In genomic region chr14:121191739-121192138, GRCm38 (mm10) we compare ENCODE assay signal across 8 mouse cellular contexts.
A peak's percentile ranks its signal among the peaks of the same experiment; 100 is the strongest.
DNase-seq lines count a peak whose midpoint lies in the region; ATAC-seq lines count a peak whose summit lies in the region.

No protein-coding gene starts in this region.

- H3K36me3 ChIP-seq in forebrain, embryonic 14.5 days (ENCODE audit: control insufficient read depth, insufficient read depth, low read length), result no peaks in the 10 kb centered on the region
- no peaks in the 10 kb centered on the region for H3K36me3 ChIP-seq in hindbrain, embryonic 12.5 days

- H3K9me3 ChIP-seq in forebrain, embryonic 14.5 days (replicated peaks; ENCODE audit: control insufficient read depth, low read length), result peaks cover 7% of the 10 kb centered on the region; the same call in 1 of the 2 replicates
- H3K9me3 ChIP-seq in hindbrain, embryonic 12.5 days (replicated peaks), result peaks cover 4% of the 10 kb centered on the region; the same call in 1 of the 2 replicates

- intact Hi-C loops in left cerebral cortex, postnatal 4 days (cut with DNase I), result no loop called here

- no peak overlapping the region for H3K4me2 ChIP-seq in forebrain, embryonic 14.5 days (ENCODE audit: low read length)
- no peak overlapping the region for H3K4me2 ChIP-seq in hindbrain, embryonic 12.5 days (replicated peaks)

- H3K27ac ChIP-seq in forebrain, embryonic 14.5 days (ENCODE audit: low read depth, low read length), result peak overlapping the region; percentile 69
- H3K27ac ChIP-seq in hindbrain, embryonic 12.5 days, result 0 out of 2 replicates have a peak overlapping the region, but pooled peaks have one; percentile 26

- H3K4me3 ChIP-seq in forebrain, embryonic 14.5 days (ENCODE audit: low read depth, low read length), result no peak overlapping the region
- H3K4me3 ChIP-seq in hindbrain, embryonic 12.5 days, result no peak overlapping the region

- 60% methylated on average over 13 of the region's 13 CpGs for WGBS in forebrain, embryonic 14.5 days
- 66% methylated on average over 13 of the region's 13 CpGs for WGBS in hindbrain, embryonic 12.5 days

- ATAC-seq in forebrain, embryonic 14.5 days, result peak; percentile 56; the same call in 1 of the 2 replicates
- no peak for ATAC-seq in hindbrain, embryonic 12.5 days (ENCODE audit: low FRiP score)
- no peak for ATAC-seq in erythroid progenitor cell, adult 5-6 weeks (replicated peaks; ENCODE audit: low FRiP score, poor library complexity, severe bottlenecking)

- no peak overlapping the region for H3K9ac ChIP-seq in forebrain, embryonic 14.5 days (ENCODE audit: low read length)
- H3K9ac ChIP-seq in hindbrain, embryonic 12.5 days, result no peak overlapping the region

- H3K27me3 ChIP-seq in forebrain, embryonic 14.5 days (replicated peaks; ENCODE audit: control insufficient read depth, insufficient read depth, low read length), result no peaks in the 10 kb centered on the region
- H3K27me3 ChIP-seq in hindbrain, embryonic 12.5 days, result no peaks in the 10 kb centered on the region

- peaks cover 4% of the 10 kb centered on the region; the same call in 1 of the 2 replicates for H3K4me1 ChIP-seq in forebrain, embryonic 14.5 days (ENCODE audit: control insufficient read depth, insufficient read depth, low read length)
- H3K4me1 ChIP-seq in hindbrain, embryonic 12.5 days, result peaks cover 11% of the 10 kb centered on the region

- peak; percentile 19 for DNase-seq in left cerebral cortex, postnatal 4 days
- no peak for DNase-seq in left cerebral cortex, adult 9 months (ENCODE audit: low spot score in 2 of 2)
- DNase-seq in forebrain, embryonic 14.5 days (ENCODE audit: low spot score), result peak; percentile 53
- DNase-seq in lung, postnatal 4 days, result peak; percentile 43 to 75
- DNase-seq in embryo, embryonic 11 days, result no peak
- no peak for DNase-seq in urinary bladder, postnatal 10 days (ENCODE audit: low spot score)

Comparison
In these comparisons a context has a peak if more than half of its experiments do, and no peak if none do; other contexts are left out.
1. DNase-seq: peak in left cerebral cortex, postnatal 4 days (single experiment), forebrain, embryonic 14.5 days (single experiment) and lung, postnatal 4 days (2 of 2); none in left cerebral cortex, adult 9 months (0 of 2), embryo, embryonic 11 days (single experiment) and urinary bladder, postnatal 10 days (single experiment).